Mouse (Mus musculus) urinary bladder, postnatal 0 days (tissue): Measurements from ENCODE around the gene Atp10a. TPM values are rescaled to one million over a fixed set of nuclear protein-coding genes. Genes with fewer than 3 reads are reported as not detected.

ENCODE experiments used
- polyA plus RNA-seq: library from polyadenylated mRNA; unstranded; fragments of >200 nt; fragmentation: Nextera tagmentation; extraction: Ambion mirVana; gene quantifications from 2 replicates; pipeline ENCODE4 v1.2.1, GENCODE M21; 2015

Gene Atp10a
- 4.9 and 6.7 TPM in 2 replicates for polyA plus RNA-seq

GRCm38 (mm10) chr7:58655866-58656265 lies at the start of gene Atp10a:
Atp10a (plus strand) TSS chr7:58656166.

